Mouse (Mus musculus) MEL (cell line): ENCODE measurements around the gene Olfr30. TPM values are rescaled to one million over a fixed set of nuclear protein-coding genes. Genes with fewer than 3 reads are reported as not detected.

Experiments
- DNase-seq: peaks from one replicate; pipeline ENCODE4 v3.0.0; 2011; ENCODE audit warnings: low read depth, low spot score
- H3K27ac ChIP-seq: 2 replicates; pipeline ENCODE4 v1.5.1; 2012; ENCODE audit warnings: low read depth, mild to moderate bottlenecking, control low read depth, low read length, moderate library complexity; ENCODE audit not compliant: control insufficient read depth
- H3K27me3 ChIP-seq, 2 experiments: fragments of 150-350 bp in 1 of 2; sonication (generic) in 1 of 2; 2 replicates each; pipeline ENCODE4 v1.6.1; 2012; ENCODE audit warnings: low read length in 2 of 2, mild to moderate bottlenecking in 2 of 2, improper control_type of control experiment in 1 of 2, moderate library complexity in 1 of 2; ENCODE audit not compliant: insufficient read depth in 2 of 2, control insufficient read depth in 1 of 2
- H3K36me3 ChIP-seq, 2 experiments: 2 replicates each; pipeline ENCODE4 v1.6.1; 2012 to 2014; ENCODE audit warnings: low read length in 2 of 2, improper control_type of control experiment in 1 of 2, inconsistent platforms in 1 of 2, mild to moderate bottlenecking in 1 of 2; ENCODE audit not compliant: insufficient read depth in 2 of 2, control insufficient read depth in 1 of 2
- H3K4me1 ChIP-seq, 2 experiments: fragments of 150-350 bp in 1 of 2; sonication (generic) in 1 of 2; 2 replicates each; pipeline ENCODE4 v1.6.1; 2012; ENCODE audit warnings: low read length in 2 of 2, improper control_type of control experiment in 1 of 2, mild to moderate bottlenecking in 1 of 2; ENCODE audit not compliant: insufficient read depth in 2 of 2, control insufficient read depth in 1 of 2
- H3K4me3 ChIP-seq, 2 experiments: fragments of 150-350 bp in 1 of 2; sonication (generic) in 1 of 2; 2 replicates each; pipeline ENCODE4 v1.5.1; 2012; ENCODE audit warnings: low read depth in 2 of 2, low read length in 2 of 2, mild to moderate bottlenecking in 2 of 2, moderate library complexity in 2 of 2, control low read depth in 1 of 2, improper control_type of control experiment in 1 of 2; ENCODE audit not compliant: control insufficient read depth in 1 of 2, insufficient read depth in 1 of 2
- H3K79me2 ChIP-seq: 2 replicates; pipeline ENCODE4 v1.6.1; 2012; ENCODE audit warnings: mild to moderate bottlenecking, low read length, moderate library complexity; ENCODE audit not compliant: control insufficient read depth, poor library complexity, insufficient read depth
- H3K9ac ChIP-seq: 2 replicates; pipeline ENCODE4 v1.6.1; 2012; ENCODE audit warnings: low read depth, mild to moderate bottlenecking, control low read depth, low read length, moderate library complexity; ENCODE audit not compliant: control insufficient read depth, poor library complexity, severe bottlenecking
- H3K9me3 ChIP-seq: fragments of 150-350 bp; sonication (generic); replicated peaks from 2 replicates; pipeline ENCODE4 v1.6.1; 2012; ENCODE audit warnings: mild to moderate bottlenecking, low read length, improper control_type of control experiment, moderate library complexity; ENCODE audit not compliant: insufficient read depth
- BHLHE40 ChIP-seq: IDR thresholded peaks from 2 replicates; pipeline ENCODE4 v1.6.1; 2012; ENCODE audit warnings: low read depth, mild to moderate bottlenecking, inconsistent platforms, low read length, improper control_type of control experiment, borderline replicate concordance
- CTCF ChIP-seq, 3 experiments: IDR thresholded peaks in 2 of 3; conservative IDR thresholded peaks in 1 of 3; 2 replicates each; pipeline ENCODE4 v1.5.1; 2011 to 2012; ENCODE audit warnings: low read length in 3 of 3, low read depth in 2 of 3, mild to moderate bottlenecking in 2 of 3, improper control_type of control experiment in 1 of 3, inconsistent platforms in 1 of 3, mixed read lengths in 1 of 3, moderate library complexity in 1 of 3; ENCODE audit not compliant: control insufficient read depth in 1 of 3, insufficient read depth in 1 of 3, poor library complexity in 1 of 3, severe bottlenecking in 1 of 3
- E2F4 ChIP-seq: IDR thresholded peaks from 2 replicates; pipeline ENCODE4 v1.6.1; 2011; ENCODE audit warnings: low read depth, low read length, improper control_type of control experiment, borderline replicate concordance
- ELF1 ChIP-seq: IDR thresholded peaks from 2 replicates; pipeline ENCODE4 v1.6.1; 2014; ENCODE audit warnings: low read depth, mild to moderate bottlenecking, inconsistent platforms, low read length, improper control_type of control experiment, moderate library complexity
- EP300 ChIP-seq, 2 experiments: IDR thresholded peaks; 2 replicates each; pipeline ENCODE4 v1.6.1; 2011; ENCODE audit warnings: improper control_type of control experiment in 2 of 2, low read length in 2 of 2, low read depth in 1 of 2, mild to moderate bottlenecking in 1 of 2
- ETS1 ChIP-seq: IDR thresholded peaks from 2 replicates; pipeline ENCODE4 v1.6.1; 2012; ENCODE audit warnings: low read depth, mild to moderate bottlenecking, inconsistent platforms, low read length, improper control_type of control experiment, moderate library complexity
- HCFC1 ChIP-seq: IDR thresholded peaks from 2 replicates; pipeline ENCODE4 v1.6.1; 2012; ENCODE audit warnings: low read depth, mild to moderate bottlenecking, inconsistent platforms, low read length, improper control_type of control experiment, moderate library complexity
- KAT2A ChIP-seq: conservative IDR thresholded peaks from 2 replicates; pipeline ENCODE4 v1.6.1; 2012; ENCODE audit warnings: low read depth, low read length, improper control_type of control experiment, inconsistent platforms
- MAX ChIP-seq: IDR thresholded peaks from 2 replicates; pipeline ENCODE4 v1.6.1; 2011; ENCODE audit warnings: low read length, improper control_type of control experiment
- MAZ ChIP-seq: IDR thresholded peaks from 2 replicates; pipeline ENCODE4 v1.6.1; 2012; ENCODE audit warnings: low read depth, mild to moderate bottlenecking, inconsistent platforms, low read length, improper control_type of control experiment
- MEF2A ChIP-seq: IDR thresholded peaks from 2 replicates; pipeline ENCODE4 v1.6.1; 2014; ENCODE audit warnings: low read depth, mild to moderate bottlenecking, inconsistent platforms, low read length, improper control_type of control experiment; ENCODE audit not compliant: poor library complexity, insufficient replicate concordance, severe bottlenecking; ENCODE audit errors: extremely low read depth
- NELFE ChIP-seq: IDR thresholded peaks from 2 replicates; pipeline ENCODE4 v1.6.1; 2011; ENCODE audit warnings: low read depth, low read length, improper control_type of control experiment
- NRF1 ChIP-seq: IDR thresholded peaks from 2 replicates; pipeline ENCODE4 v1.6.1; 2014; ENCODE audit warnings: low read depth, mild to moderate bottlenecking, inconsistent platforms, low read length, improper control_type of control experiment, moderate library complexity; ENCODE audit not compliant: poor library complexity, insufficient read depth, severe bottlenecking
- POLR2A ChIP-seq, 2 experiments: IDR thresholded peaks; 2 replicates each; pipeline ENCODE4 v1.6.1; 2011 to 2012; ENCODE audit warnings: low read length in 2 of 2, mild to moderate bottlenecking in 2 of 2, control low read depth in 1 of 2, improper control_type of control experiment in 1 of 2, low read depth in 1 of 2, moderate library complexity in 1 of 2; ENCODE audit not compliant: control insufficient read depth in 1 of 2, insufficient read depth in 1 of 2, poor library complexity in 1 of 2
- POLR2AphosphoS5 ChIP-seq: IDR thresholded peaks from 2 replicates; pipeline ENCODE4 v1.6.1; 2012; ENCODE audit warnings: low read depth, borderline replicate concordance, mild to moderate bottlenecking, inconsistent platforms, low read length, moderate library complexity, mixed read lengths
- RAD21 ChIP-seq: IDR thresholded peaks from 2 replicates; pipeline ENCODE4 v1.6.1; 2011; ENCODE audit warnings: mild to moderate bottlenecking, low read depth, low read length, improper control_type of control experiment
- RCOR1 ChIP-seq: IDR thresholded peaks from 2 replicates; pipeline ENCODE4 v1.6.1; 2012; ENCODE audit warnings: low read depth, mild to moderate bottlenecking, inconsistent platforms, low read length, improper control_type of control experiment
- SIN3A ChIP-seq: IDR thresholded peaks from 2 replicates; pipeline ENCODE4 v1.6.1; 2012; ENCODE audit warnings: low read length, improper control_type of control experiment, inconsistent platforms
- SMC3 ChIP-seq: IDR thresholded peaks from 2 replicates; pipeline ENCODE4 v1.6.1; 2011; ENCODE audit warnings: low read depth, low read length, improper control_type of control experiment
- TBP ChIP-seq: IDR thresholded peaks from 2 replicates; pipeline ENCODE4 v1.8.0; 2011; ENCODE audit warnings: low read depth, low read length, improper control_type of control experiment
- TCF12 ChIP-seq: IDR thresholded peaks from 2 replicates; pipeline ENCODE4 v1.6.1; 2014; ENCODE audit warnings: low read depth, mild to moderate bottlenecking, inconsistent platforms, low read length, improper control_type of control experiment, moderate library complexity
- ZC3H11A ChIP-seq: IDR thresholded peaks from 2 replicates; pipeline ENCODE4 v1.6.1; 2012; ENCODE audit warnings: low read depth, mild to moderate bottlenecking, inconsistent platforms, low read length, improper control_type of control experiment
- ZKSCAN1 ChIP-seq: IDR thresholded peaks from 2 replicates; pipeline ENCODE4 v1.6.1; 2012; ENCODE audit warnings: low read depth, mild to moderate bottlenecking, inconsistent platforms, low read length, improper control_type of control experiment, moderate library complexity
- ZNF384 ChIP-seq: IDR thresholded peaks from 2 replicates; pipeline ENCODE4 v1.6.1; 2012; ENCODE audit warnings: low read depth, mild to moderate bottlenecking, inconsistent platforms, low read length, improper control_type of control experiment
- polyA plus RNA-seq, 2 experiments: library from polyadenylated mRNA; stranded (reverse) in 1 of 2; unstranded in 1 of 2; fragments of >175 nt in 1 of 2; fragments of >200 nt in 1 of 2; gene quantifications; 2 replicates each; pipeline versions ENCODE4 v1.2.1 to v1.2.4; 2012; ENCODE audit warnings: low replicate concordance in 2 of 2, low read depth in 1 of 2; ENCODE audit not compliant: insufficient read length in 2 of 2, insufficient read depth in 1 of 2, missing spikeins in 1 of 2
- total RNA-seq: library from RNA; depleted of rRNA; stranded (reverse); fragments of 300-350 nt; gene quantifications from 2 replicates; pipeline ENCODE4 v1.2.3, GENCODE M21; 2012

Gene Olfr30
- total and polyA plus RNA-seq, 3 experiments, result not detected

GRCm38 (mm10) chr11:58432259-58432658 is 29.8 kb downstream of the Olfr30 start, which contains the start of gene Gm12253:
Gm12253 (plus strand) TSS chr11:58432559.
- Histone ChIP-seq H3K9ac (no peak within 1 kb of the TSS), H3K4me1 (no peaks in the 10 kb centered on the region), H3K36me3 (no peaks in the 10 kb centered on the region), H3K9me3 (no peaks in the 10 kb centered on the region), H3K27ac (no peak within 1 kb of the TSS), H3K27me3 (peaks cover 21 to 30% of the 10 kb centered on the region in 2 experiments), H3K79me2 (no peaks in the 10 kb centered on the region), H3K4me3 (no peak within 1 kb of the TSS)
- TF ChIP-seq ETS1 (no peak), POLR2A (IDR thresholded peaks at IDR 0.05; ENCODE audit: control insufficient read depth in 1 of 2, insufficient read depth in 1 of 2, low read depth in 1 of 2, low read length in 2 of 2, poor library complexity in 1 of 2) (no peak), SIN3A (no peak), CTCF (IDR thresholded peaks at IDR 0.05 in 2 of 3, conservative IDR thresholded peaks at IDR 0.05 in 1 of 3; ENCODE audit: control insufficient read depth in 1 of 3, insufficient read depth in 1 of 3, low read depth in 2 of 3, low read length in 3 of 3, poor library complexity in 1 of 3, severe bottlenecking in 1 of 3) (no peak), SMC3 (no peak), EP300 (IDR thresholded peaks at IDR 0.05; ENCODE audit: low read depth in 1 of 2, low read length in 2 of 2) (no peak), ZKSCAN1 (no peak), POLR2AphosphoS5 (no peak), ZNF384 (no peak), TBP (no peak), MAZ (no peak), NRF1 (no peak), ZC3H11A (no peak), KAT2A (no peak), MEF2A (no peak), NELFE (no peak), ELF1 (no peak), RAD21 (no peak), TCF12 (no peak), MAX (no peak)
- DNase-seq, result no peak

- no peak within 1 kb of the TSS for H3K27ac ChIP-seq
- H3K4me3 ChIP-seq, result no peak within 1 kb of the TSS
- no peaks in the 10 kb centered on the region for H3K4me1 ChIP-seq
- H3K36me3 ChIP-seq, result no peaks in the 10 kb centered on the region
- H3K9ac ChIP-seq, result no peak within 1 kb of the TSS
- H3K79me2 ChIP-seq, result no peaks in the 10 kb centered on the region
- DNase-seq, result no peak
- no peaks in the 10 kb centered on the region for H3K9me3 ChIP-seq
- TF ChIP-seq E2F4 (no peak), BHLHE40 (no peak), RCOR1 (no peak), KAT2A (no peak), HCFC1 (no peak)
- peaks cover 6 to 18% of the 10 kb centered on the region in 2 experiments for H3K27me3 ChIP-seq
Measured at GRCm38 (mm10) chr11:58420815-58421214, 41.3 kb downstream of the Olfr30 start, which contains the start of gene 1810065E05Rik. 1810065E05Rik (plus strand) TSS chr11:58421111.
